Mouse (Mus musculus) heart, embryonic 11.5 days (tissue): ENCODE measurements around the gene Hs6st3. TPM values are rescaled to one million over a fixed set of nuclear protein-coding genes. Genes with fewer than 3 reads are reported as not detected.

Experiments
- ATAC-seq: fragments of 200-750 bp; cut with Nextera tagmentation; replicated peaks from 2 replicates; pipeline ENCODE4 v1.8.0; 2017; ENCODE audit warnings: moderate library complexity; ENCODE audit not compliant: insufficient number of reproducible peaks, low FRiP score, low TSS enrichment
- H3K27ac ChIP-seq: fragments of 300-500 bp; sonication (generic); 2 replicates; pipeline ENCODE4 v1.5.1; 2014; ENCODE audit warnings: mild to moderate bottlenecking, low read depth, low read length
- H3K27me3 ChIP-seq: fragments of 300-500 bp; sonication (generic); 2 replicates; pipeline ENCODE4 v1.6.1; 2014; ENCODE audit warnings: mild to moderate bottlenecking, low read length, mixed read lengths; ENCODE audit not compliant: control insufficient read depth, insufficient read depth
- H3K36me3 ChIP-seq: fragments of 300-500 bp; sonication (generic); 2 replicates; pipeline ENCODE4 v1.6.1; 2014; ENCODE audit warnings: mild to moderate bottlenecking, low read length, moderate library complexity, mixed read lengths; ENCODE audit not compliant: control insufficient read depth, insufficient read depth
- H3K4me1 ChIP-seq: fragments of 300-500 bp; sonication (generic); 2 replicates; pipeline ENCODE4 v1.6.1; 2014; ENCODE audit warnings: low read length; ENCODE audit not compliant: control insufficient read depth, insufficient read depth
- H3K4me2 ChIP-seq: fragments of 300-500 bp; sonication (generic); 2 replicates; pipeline ENCODE4 v1.6.1; 2014; ENCODE audit warnings: mild to moderate bottlenecking, moderate library complexity
- H3K4me3 ChIP-seq: fragments of 300-500 bp; sonication (generic); 2 replicates; pipeline ENCODE4 v1.5.1; 2014; ENCODE audit warnings: low read depth, low read length
- H3K9ac ChIP-seq: fragments of 300-500 bp; sonication (generic); 2 replicates; pipeline ENCODE4 v1.6.1; 2014; ENCODE audit warnings: mild to moderate bottlenecking, low read depth, low read length, moderate library complexity
- H3K9me3 ChIP-seq: fragments of 300-500 bp; sonication (generic); replicated peaks from 2 replicates; pipeline ENCODE4 v1.6.1; 2016; ENCODE audit warnings: low read length; ENCODE audit not compliant: control insufficient read depth
- WGBS: fragments of 180-500 bp; shearing (Covaris S2); extraction: QIAGEN DNeasy Blood & Tissue Kit; methylation state at CpG from one replicate; pipeline ENCODE4 v1.1.7; 2014; ENCODE audit not compliant: insufficient replicate concordance; 5-methylcytosine and 5-hydroxymethylcytosine counted together
- polyA plus RNA-seq: library from polyadenylated mRNA; unstranded; fragments of >200 nt; fragmentation: Nextera tagmentation; extraction: Ambion mirVana; gene quantifications from 2 replicates; pipeline ENCODE4 v1.2.1, GENCODE M21; 2014

Gene Hs6st3
- polyA plus RNA-seq, 1 experiment from 2014 or later, result 0.20 TPM

GRCm38 (mm10) chr14:119781111-119781510, 643.0 kb downstream of the Hs6st3 start:
- WGBS, result 72% methylated on average over 1 of the region's 1 CpGs
- Histone ChIP-seq H3K4me3 (no peak overlapping the region), H3K36me3 (no peaks in the 10 kb centered on the region), H3K27ac (no peak overlapping the region), H3K4me2 (no peak overlapping the region), H3K4me1 (no peaks in the 10 kb centered on the region), H3K9ac (no peak overlapping the region), H3K27me3 (no peaks in the 10 kb centered on the region), H3K9me3 (no peaks in the 10 kb centered on the region)
- ATAC-seq, result no peak

GRCm38 (mm10) chr14:119789457-119789856, 651.3 kb downstream of the Hs6st3 start:
- Histone ChIP-seq H3K9me3 (no peaks in the 10 kb centered on the region), H3K27ac (no peak overlapping the region), H3K27me3 (no peaks in the 10 kb centered on the region), H3K4me1 (no peaks in the 10 kb centered on the region), H3K4me3 (no peak overlapping the region), H3K36me3 (no peaks in the 10 kb centered on the region), H3K4me2 (no peak overlapping the region), H3K9ac (no peak overlapping the region)
- no peak for ATAC-seq
- 88% methylated on average over 8 of the region's 8 CpGs for WGBS

GRCm38 (mm10) chr14:119797172-119797850, 659.2 kb downstream of the Hs6st3 start:
- Histone ChIP-seq H3K27ac (no peak overlapping the region), H3K4me2 (no peak overlapping the region), H3K4me3 (no peak overlapping the region), H3K36me3 (no peaks in the 10 kb centered on the region), H3K9me3 (no peaks in the 10 kb centered on the region), H3K4me1 (no peaks in the 10 kb centered on the region), H3K27me3 (no peaks in the 10 kb centered on the region), H3K9ac (no peak overlapping the region)
- no peak; the same call in 1 of the 2 replicates for ATAC-seq
- WGBS, result 40% methylated on average over 9 of the region's 9 CpGs

GRCm38 (mm10) chr14:119798561-119798960, 660.4 kb downstream of the Hs6st3 start:
- ATAC-seq, result no peak
- H3K36me3 ChIP-seq, result no peaks in the 10 kb centered on the region

GRCm38 (mm10) chr14:119800856-119801255, 662.7 kb downstream of the Hs6st3 start:
- H3K36me3 ChIP-seq, result no peaks in the 10 kb centered on the region
- no peak for ATAC-seq
- WGBS, result 78% methylated on average over 11 of the region's 11 CpGs
- no peak overlapping the region for H3K4me2 ChIP-seq
- no peaks in the 10 kb centered on the region for H3K9me3 ChIP-seq
- no peak overlapping the region for H3K4me3 ChIP-seq
- H3K27ac ChIP-seq, result no peak overlapping the region
- H3K4me1 ChIP-seq, result no peaks in the 10 kb centered on the region
- no peak overlapping the region for H3K9ac ChIP-seq
- no peaks in the 10 kb centered on the region for H3K27me3 ChIP-seq

More at GRCm38 (mm10) chr14:119798561-119798960, 660.4 kb downstream of the Hs6st3 start:
- Histone ChIP-seq H3K4me2 (no peak overlapping the region), H3K4me1 (no peaks in the 10 kb centered on the region), H3K9ac (no peak overlapping the region), H3K9me3 (no peaks in the 10 kb centered on the region), H3K4me3 (no peak overlapping the region), H3K27me3 (no peaks in the 10 kb centered on the region), H3K27ac (no peak overlapping the region)
- 93% methylated on average over 11 of the region's 11 CpGs for WGBS

GRCm38 (mm10) chr14:119813898-119814297, 675.8 kb downstream of the Hs6st3 start:
- Histone ChIP-seq H3K27ac (no peak overlapping the region), H3K4me2 (no peak overlapping the region), H3K36me3 (no peaks in the 10 kb centered on the region), H3K9ac (no peak overlapping the region), H3K9me3 (no peaks in the 10 kb centered on the region), H3K4me3 (no peak overlapping the region), H3K4me1 (no peaks in the 10 kb centered on the region), H3K27me3 (no peaks in the 10 kb centered on the region)
- no peak for ATAC-seq
- WGBS, result 88% methylated on average over 4 of the region's 4 CpGs

GRCm38 (mm10) chr14:119815616-119816015, 677.5 kb downstream of the Hs6st3 start:
- Histone ChIP-seq H3K9me3 (no peaks in the 10 kb centered on the region), H3K4me3 (no peak overlapping the region), H3K9ac (no peak overlapping the region), H3K4me2 (no peak overlapping the region), H3K27ac (no peak overlapping the region), H3K36me3 (no peaks in the 10 kb centered on the region), H3K27me3 (no peaks in the 10 kb centered on the region), H3K4me1 (no peaks in the 10 kb centered on the region)
- 75% methylated on average over 5 of the region's 5 CpGs for WGBS
- no peak for ATAC-seq

- Histone ChIP-seq H3K27ac (no peak overlapping the region), H3K9ac (no peak overlapping the region), H3K4me1 (no peaks in the 10 kb centered on the region), H3K36me3 (no peaks in the 10 kb centered on the region), H3K9me3 (no peaks in the 10 kb centered on the region), H3K4me2 (no peak overlapping the region), H3K27me3 (no peaks in the 10 kb centered on the region), H3K4me3 (no peak overlapping the region)
- no peak for ATAC-seq
- 51% methylated on average over 6 of the region's 6 CpGs for whole genome bisulfite sequencing
Measured at GRCm38 (mm10) chr14:119820562-119820961, 682.4 kb downstream of the Hs6st3 start.
